Mouse (Mus musculus) heart, adult 2 months (tissue): ENCODE data around the gene Pde4c. TPM values are rescaled to one million over a fixed set of nuclear protein-coding genes. Genes with fewer than 3 reads are reported as not detected.
A peak's percentile ranks its signal among the peaks of the same experiment; 100 is the strongest.

ENCODE experiments used
- DNase-seq, 2 experiments: peaks; one replicate each; pipeline ENCODE4 v3.0.0; 2021
- H3K27ac ChIP-seq: fragments of 200-600 bp; 2 replicates; pipeline ENCODE4 v1.8.1; 2022
- H3K27me3 ChIP-seq: fragments of 200-500 bp; 2 replicates; pipeline ENCODE4 v1.6.1; 2012; ENCODE audit warnings: mild to moderate bottlenecking, low read length, inconsistent platforms, mixed read lengths; ENCODE audit not compliant: control insufficient read depth, insufficient read depth
- H3K36me3 ChIP-seq: fragments of 200-500 bp; 2 replicates; pipeline ENCODE4 v1.6.1; 2012; ENCODE audit warnings: low read length, inconsistent platforms; ENCODE audit not compliant: control insufficient read depth, insufficient read depth
- H3K4me1 ChIP-seq: fragments of 200-500 bp; 2 replicates; pipeline ENCODE4 v1.6.1; 2011; ENCODE audit warnings: low read length; ENCODE audit not compliant: control insufficient read depth, insufficient read depth
- H3K4me3 ChIP-seq: fragments of 200-600 bp; 2 replicates; pipeline ENCODE4 v1.8.1; 2022
- H3K79me2 ChIP-seq: fragments of 200-500 bp; replicated peaks from 2 replicates; pipeline ENCODE4 v1.6.1; 2012; ENCODE audit warnings: mild to moderate bottlenecking, inconsistent platforms, low read length, moderate library complexity, mixed read lengths; ENCODE audit not compliant: control insufficient read depth, insufficient read depth
- H3K9ac ChIP-seq: fragments of 200-500 bp; 2 replicates; pipeline ENCODE4 v1.6.1; 2012; ENCODE audit warnings: low read depth, mild to moderate bottlenecking, control low read depth, inconsistent platforms, low read length, mixed read lengths
- CTCF ChIP-seq: fragments of 200-600 bp; IDR thresholded peaks from 2 replicates; pipeline ENCODE4 v1.8.1; 2022; ENCODE audit warnings: antibody characterized with exemption, mild to moderate bottlenecking, moderate library complexity
- EP300 ChIP-seq: fragments of 200-500 bp; IDR thresholded peaks from 2 replicates; pipeline ENCODE4 v1.6.1; 2011; ENCODE audit warnings: low read depth, low read length, control low read depth; ENCODE audit not compliant: insufficient read depth
- POLR2A ChIP-seq: fragments of 200-500 bp; IDR thresholded peaks from 2 replicates; pipeline ENCODE4 v1.6.1; 2011; ENCODE audit warnings: mild to moderate bottlenecking, low read depth, low read length, control low read depth; ENCODE audit not compliant: insufficient read depth
- WGBS: fragments of 180-500 bp; shearing (Covaris S2); methylation state at CpG from one replicate; pipeline ENCODE4 v1.1.7; 2018; 5-methylcytosine and 5-hydroxymethylcytosine counted together
- intact Hi-C: fragments of 180-260 bp; cut with DNase I; formaldehyde crosslinking; loops from one replicate; pipeline ENCODE4 v1.15.1; 2025
- polyA plus RNA-seq: library from polyadenylated mRNA; depleted of rRNA; stranded (reverse); fragments of >200 nt; gene quantifications from 2 replicates; pipeline ENCODE4 v1.2.3, GENCODE M21; 2012
- total RNA-seq, 2 experiments: library from RNA; stranded (reverse); gene quantifications; 2 replicates each; pipeline ENCODE4 v1.2.3; 2021

The Pde4c gene
- total and polyA plus RNA-seq, 3 experiments, result 2.3 to 11.0 (median 2.7) TPM

- Histone ChIP-seq H3K9ac (no peak overlapping the region), H3K4me1 (peaks cover 7% of the 10 kb centered on the region), H3K4me3 (peak overlapping the region; percentile 51), H3K27me3 (no peaks in the 10 kb centered on the region), H3K36me3 (no peaks in the 10 kb centered on the region), H3K79me2 (no peaks in the 10 kb centered on the region), H3K27ac (no peak overlapping the region; the same call in 1 of the 2 replicates)
- TF ChIP-seq EP300 (no peak), POLR2A (no peak), CTCF (no peak)
- no peak for DNase-seq
- intact Hi-C loops, result no loop called here
- WGBS, result 65% methylated on average over 9 of the region's 9 CpGs
These were observed 41.8 kb downstream of the Pde4c start for GRCm38 (mm10) chr8:70765329-70765728.

DNA sequence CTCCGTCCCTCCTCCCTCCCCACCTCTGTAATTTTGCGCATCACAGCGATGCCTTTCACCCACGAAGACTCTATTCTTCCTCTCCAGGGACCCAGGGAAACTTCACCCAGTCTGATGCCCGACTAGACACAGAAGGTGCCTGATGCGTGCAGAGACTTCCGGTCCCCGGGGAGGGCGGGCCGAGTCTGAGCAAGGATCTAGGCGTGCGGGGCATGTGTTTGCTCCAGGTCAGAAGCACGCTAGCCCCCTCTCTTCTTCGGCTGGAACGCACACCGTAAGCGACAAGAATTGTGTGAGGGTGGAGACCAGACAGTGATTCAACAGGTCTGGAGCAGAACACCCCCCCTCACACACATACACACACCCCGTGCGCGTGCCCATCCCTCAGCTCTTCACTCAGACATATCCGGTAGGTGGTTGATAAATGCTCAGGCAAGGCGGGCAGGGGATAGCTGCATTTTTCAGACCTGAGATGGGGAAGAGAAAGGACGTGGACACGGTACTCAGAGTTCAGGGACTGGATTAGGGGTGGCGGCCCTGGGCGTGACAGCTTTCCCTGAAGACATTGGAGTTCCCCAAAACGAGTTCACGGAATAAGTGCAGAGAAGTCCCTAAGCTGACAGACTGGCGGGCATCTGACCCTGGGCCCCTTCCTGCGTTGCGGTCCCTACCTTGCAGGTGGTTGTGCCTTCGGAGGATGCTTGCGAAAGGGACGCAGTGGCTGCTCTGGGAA, 42.5 kb downstream of the Pde4c start:
- no peaks in the 10 kb centered on the region for H3K36me3 ChIP-seq
- H3K27me3 ChIP-seq, result no peaks in the 10 kb centered on the region
- H3K9ac ChIP-seq, result peak overlapping the region; percentile 41
- peak; percentile 68 to 73 for DNase-seq
- TF ChIP-seq CTCF (no peak), EP300 (no peak), POLR2A (no peak)
- H3K27ac ChIP-seq, result peak overlapping the region; percentile 62
- H3K4me1 ChIP-seq, result peaks cover 7% of the 10 kb centered on the region
- 5% methylated on average over 34 of the region's 34 CpGs for WGBS
- intact Hi-C loops, result loop anchor here (2.0 kb wide), 1 partner anchor 75 kb away; no protein-coding TSS in a partner anchor
- no peaks in the 10 kb centered on the region for H3K79me2 ChIP-seq
- peak overlapping the region; percentile 51 for H3K4me3 ChIP-seq

DNA sequence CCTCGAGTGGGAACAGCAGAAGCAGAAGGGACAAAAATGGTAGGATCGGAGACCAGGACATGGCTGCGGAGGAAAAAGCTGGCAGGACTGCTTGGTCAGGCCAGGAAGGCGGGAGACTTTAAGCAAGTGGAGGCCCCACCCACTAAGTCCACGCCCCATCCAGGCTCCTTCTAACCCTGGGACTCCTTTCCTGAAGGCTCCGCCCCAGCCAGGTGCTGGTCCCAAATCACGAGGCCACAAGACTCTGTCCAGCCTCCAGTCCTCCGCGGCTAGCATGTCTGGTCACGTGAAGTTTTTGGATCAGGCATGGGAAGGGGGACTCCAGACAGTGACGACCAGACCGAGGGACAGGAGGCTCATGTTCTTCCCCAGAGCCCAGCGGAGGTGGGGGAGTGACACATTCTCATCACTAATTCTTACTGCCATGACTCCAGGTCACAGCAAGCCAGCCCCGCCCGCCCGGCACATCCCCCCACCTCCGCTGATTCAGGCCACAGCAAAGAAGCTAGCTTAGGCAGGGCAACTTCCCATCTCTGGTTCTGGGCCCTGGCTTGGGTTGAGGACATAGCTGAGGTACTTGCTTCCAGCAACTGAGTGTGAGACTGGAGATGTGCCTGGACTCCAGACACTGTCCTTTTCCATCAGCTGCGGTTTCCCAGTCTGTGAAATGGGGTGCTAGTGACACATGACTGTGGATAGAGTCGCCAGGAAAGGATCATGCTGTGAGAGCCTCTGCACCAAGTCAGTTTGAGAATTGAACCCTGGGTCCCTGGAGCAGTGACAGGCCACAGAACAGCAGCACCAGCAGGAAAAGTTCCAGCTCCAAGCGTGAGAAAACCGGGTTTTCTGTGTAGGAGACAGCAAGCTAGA, 43.3 kb downstream of the Pde4c start:
- Histone ChIP-seq H3K9ac (peak overlapping the region; percentile 41), H3K79me2 (no peaks in the 10 kb centered on the region), H3K4me3 (peak overlapping the region; percentile 51), H3K36me3 (no peaks in the 10 kb centered on the region), H3K27me3 (no peaks in the 10 kb centered on the region), H3K27ac (peak overlapping the region; percentile 62), H3K4me1 (peaks cover 6% of the 10 kb centered on the region)
- peak; percentile 78 to 80 for DNase-seq
- TF ChIP-seq POLR2A (peak; percentile 77), EP300 (no peak), CTCF (no peak)
- intact Hi-C loops, result loop anchor here (2.0 kb wide), 1 partner anchor 74 kb away; no protein-coding TSS in a partner anchor
- 12% methylated on average over 21 of the region's 21 CpGs for WGBS

- H3K79me2 ChIP-seq, result no peaks in the 10 kb centered on the region; the same call in 1 of the 2 replicates
- no peak overlapping the region for H3K27ac ChIP-seq
- no peaks in the 10 kb centered on the region for H3K27me3 ChIP-seq
- H3K36me3 ChIP-seq, result no peaks in the 10 kb centered on the region
- H3K4me3 ChIP-seq, result no peak overlapping the region
- DNase-seq, result no peak
- intact Hi-C loops, result loop anchor here (2.0 kb wide), 1 partner anchor 73 kb away; no protein-coding TSS in a partner anchor
- WGBS, result 79% methylated on average over 6 of the region's 6 CpGs
- no peak for TF ChIP-seq CTCF
- no peak overlapping the region for H3K9ac ChIP-seq
- peaks cover 6% of the 10 kb centered on the region for H3K4me1 ChIP-seq
These were observed 44.0 kb downstream of the Pde4c start for GRCm38 (mm10) chr8:70767503-70767902.

- intact Hi-C loops, result no loop called here
- TF ChIP-seq CTCF (no peak), EP300 (no peak), POLR2A (no peak)
- no peaks in the 10 kb centered on the region; the same call in 1 of the 2 replicates for H3K79me2 ChIP-seq
- peak; percentile 47 to 74 for DNase-seq
- no peak overlapping the region for H3K4me3 ChIP-seq
- no peak overlapping the region for H3K9ac ChIP-seq
- no peaks in the 10 kb centered on the region for H3K36me3 ChIP-seq
- no peaks in the 10 kb centered on the region for H3K27me3 ChIP-seq
- WGBS, result 90% methylated on average over 32 of the region's 32 CpGs
- H3K27ac ChIP-seq, result no peak overlapping the region
- peaks cover 6% of the 10 kb centered on the region for H3K4me1 ChIP-seq
These were observed 44.8 kb downstream of the Pde4c start for GRCm38 (mm10) chr8:70768231-70768776.
